Mouse (Mus musculus): Measurements from ENCODE around the gene Usp7. TPM values are rescaled to one million over a fixed set of nuclear protein-coding genes. Genes with fewer than 3 reads are reported as not detected.

The Usp7 gene
- 29.6 and 42.3 TPM in 2 replicates for polyA plus RNA-seq (2015; fragmentation: Nextera tagmentation; extraction: Ambion mirVana)

GRCm38 (mm10) chr16:8791949-8792557, at the start of gene Usp7:
Usp7 (minus strand) TSS chr16:8792308.
- Histone ChIP-seq H3K4me1 (peaks cover 2% of the 10 kb centered on the region; the same call in 1 of the 2 replicates), H3K9me3 (replicated peaks) (no peaks in the 10 kb centered on the region), H3K4me2 (no peak within 1 kb of the TSS), H3K27me3 (no peaks in the 10 kb centered on the region), H3K4me3 (no peak within 1 kb of the TSS), H3K9ac (no peak within 1 kb of the TSS), H3K27ac (no peak within 1 kb of the TSS), H3K36me3 (ENCODE audit: poor library complexity, severe bottlenecking) (no peaks in the 10 kb centered on the region)
- 94% methylated on average over 20 of the region's 20 CpGs for WGBS
- ATAC-seq = no peak

DNA sequence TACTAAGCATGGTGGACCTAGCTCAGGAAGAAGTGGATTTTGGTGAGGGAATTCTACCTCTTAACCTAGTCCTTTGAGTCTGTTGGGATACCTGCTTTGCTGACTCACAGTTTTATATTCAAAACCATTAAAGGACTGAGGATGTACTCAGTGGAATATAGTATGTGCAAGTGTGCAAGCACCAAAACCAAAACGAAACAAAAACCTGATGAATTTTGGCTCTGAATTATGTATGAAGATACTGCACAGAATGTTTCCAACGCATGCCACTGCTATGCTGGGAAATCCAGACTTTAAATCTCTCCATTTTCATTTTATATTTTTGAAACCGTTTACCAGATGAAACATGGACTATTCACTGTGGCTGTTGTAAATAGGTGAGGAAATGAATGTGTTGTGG, 48.4 kb upstream of the Usp7 start:
- Histone ChIP-seq H3K9me3 (replicated peaks) (no peaks in the 10 kb centered on the region), H3K27ac (no peak overlapping the region), H3K27me3 (no peaks in the 10 kb centered on the region), H3K4me1 (peaks cover 2% of the 10 kb centered on the region), H3K36me3 (ENCODE audit: poor library complexity, severe bottlenecking) (peaks cover 53% of the 10 kb centered on the region), H3K4me2 (no peak overlapping the region), H3K9ac (no peak overlapping the region), H3K4me3 (no peak overlapping the region)
- WGBS = 95% methylated on average over 3 of the region's 3 CpGs
- ATAC-seq = no peak

GRCm38 (mm10) chr16:8838921-8839320, 46.8 kb upstream of the Usp7 start:
- Histone ChIP-seq H3K4me3 (no peak overlapping the region), H3K27ac (no peak overlapping the region), H3K4me1 (peaks cover 15% of the 10 kb centered on the region), H3K4me2 (no peak overlapping the region), H3K36me3 (ENCODE audit: poor library complexity, severe bottlenecking) (peaks cover 61% of the 10 kb centered on the region), H3K9me3 (replicated peaks) (no peaks in the 10 kb centered on the region), H3K9ac (no peak overlapping the region), H3K27me3 (no peaks in the 10 kb centered on the region)
- no peak for ATAC-seq

GRCm38 (mm10) chr16:8837595-8837994, 45.5 kb upstream of the Usp7 start:
- Histone ChIP-seq H3K9ac (no peak overlapping the region), H3K4me3 (no peak overlapping the region), H3K36me3 (ENCODE audit: poor library complexity, severe bottlenecking) (peaks cover 61% of the 10 kb centered on the region), H3K27me3 (no peaks in the 10 kb centered on the region), H3K27ac (no peak overlapping the region), H3K4me1 (peaks cover 27% of the 10 kb centered on the region), H3K4me2 (no peak overlapping the region), H3K9me3 (replicated peaks) (no peaks in the 10 kb centered on the region)
- WGBS = 96% methylated on average over 1 of the region's 1 CpGs
- no peak for ATAC-seq

- no peak for ATAC-seq
These were observed 44.8 kb upstream of the Usp7 start for GRCm38 (mm10) chr16:8836876-8837275.

GRCm38 (mm10) chr16:8831241-8831640, 39.1 kb upstream of the Usp7 start:
- peak overlapping the region; percentile 98 for H3K9ac ChIP-seq
- peaks cover 31% of the 10 kb centered on the region for H3K36me3 ChIP-seq (ENCODE audit: poor library complexity, severe bottlenecking)
- H3K9me3 ChIP-seq (replicated peaks) = no peaks in the 10 kb centered on the region
- no peak for ATAC-seq
- peak overlapping the region; percentile 95 for H3K4me2 ChIP-seq
- H3K27ac ChIP-seq = peak overlapping the region; percentile 98
- no peaks in the 10 kb centered on the region for H3K27me3 ChIP-seq
- H3K4me1 ChIP-seq = peaks cover 40% of the 10 kb centered on the region
- 2% methylated on average over 12 of the region's 12 CpGs for WGBS
- H3K4me3 ChIP-seq = peak overlapping the region; percentile 94

More at GRCm38 (mm10) chr16:8836876-8837275, 44.8 kb upstream of the Usp7 start:
- Histone ChIP-seq H3K27me3 (no peaks in the 10 kb centered on the region), H3K27ac (no peak overlapping the region), H3K4me1 (peaks cover 35% of the 10 kb centered on the region), H3K9ac (no peak overlapping the region), H3K4me3 (no peak overlapping the region), H3K36me3 (ENCODE audit: poor library complexity, severe bottlenecking) (peaks cover 63% of the 10 kb centered on the region), H3K4me2 (no peak overlapping the region), H3K9me3 (replicated peaks) (no peaks in the 10 kb centered on the region)
- 97% methylated on average over 1 of the region's 1 CpGs for WGBS

- ATAC-seq = peak; percentile 9
- peak overlapping the region; percentile 98 for H3K9ac ChIP-seq
- under 1% methylated on average over 66 of the region's 74 CpGs for WGBS
- H3K4me3 ChIP-seq = peak overlapping the region; percentile 94
- peaks cover 39% of the 10 kb centered on the region for H3K4me1 ChIP-seq
- peaks cover 29% of the 10 kb centered on the region for H3K36me3 ChIP-seq (ENCODE audit: poor library complexity, severe bottlenecking)
- H3K27ac ChIP-seq = peak overlapping the region; percentile 98
- H3K4me2 ChIP-seq = peak overlapping the region; percentile 95
- no peaks in the 10 kb centered on the region for H3K9me3 ChIP-seq (replicated peaks)
- no peaks in the 10 kb centered on the region for H3K27me3 ChIP-seq
These were observed 38.5 kb upstream of the Usp7 start for GRCm38 (mm10) chr16:8830431-8831211.

GRCm38 (mm10) chr16:8829564-8830359, 37.7 kb upstream of the Usp7 start, which contains the start of gene 1810013L24Rik:
1810013L24Rik (plus strand) TSS chr16:8830100.
- WGBS = under 1% methylated on average over 64 of the region's 80 CpGs
- H3K4me2 ChIP-seq = peak within 1 kb of the TSS; percentile 95
- peak within 1 kb of the TSS; percentile 98 for H3K27ac ChIP-seq
- H3K27me3 ChIP-seq = no peaks in the 10 kb centered on the region
- peaks cover 21% of the 10 kb centered on the region for H3K36me3 ChIP-seq (ENCODE audit: poor library complexity, severe bottlenecking)
- H3K4me1 ChIP-seq = peaks cover 30% of the 10 kb centered on the region
- peak; percentile 96 for ATAC-seq
- peak within 1 kb of the TSS; percentile 94 for H3K4me3 ChIP-seq
- H3K9me3 ChIP-seq (replicated peaks) = no peaks in the 10 kb centered on the region
- H3K9ac ChIP-seq = peak within 1 kb of the TSS; percentile 98

DNA sequence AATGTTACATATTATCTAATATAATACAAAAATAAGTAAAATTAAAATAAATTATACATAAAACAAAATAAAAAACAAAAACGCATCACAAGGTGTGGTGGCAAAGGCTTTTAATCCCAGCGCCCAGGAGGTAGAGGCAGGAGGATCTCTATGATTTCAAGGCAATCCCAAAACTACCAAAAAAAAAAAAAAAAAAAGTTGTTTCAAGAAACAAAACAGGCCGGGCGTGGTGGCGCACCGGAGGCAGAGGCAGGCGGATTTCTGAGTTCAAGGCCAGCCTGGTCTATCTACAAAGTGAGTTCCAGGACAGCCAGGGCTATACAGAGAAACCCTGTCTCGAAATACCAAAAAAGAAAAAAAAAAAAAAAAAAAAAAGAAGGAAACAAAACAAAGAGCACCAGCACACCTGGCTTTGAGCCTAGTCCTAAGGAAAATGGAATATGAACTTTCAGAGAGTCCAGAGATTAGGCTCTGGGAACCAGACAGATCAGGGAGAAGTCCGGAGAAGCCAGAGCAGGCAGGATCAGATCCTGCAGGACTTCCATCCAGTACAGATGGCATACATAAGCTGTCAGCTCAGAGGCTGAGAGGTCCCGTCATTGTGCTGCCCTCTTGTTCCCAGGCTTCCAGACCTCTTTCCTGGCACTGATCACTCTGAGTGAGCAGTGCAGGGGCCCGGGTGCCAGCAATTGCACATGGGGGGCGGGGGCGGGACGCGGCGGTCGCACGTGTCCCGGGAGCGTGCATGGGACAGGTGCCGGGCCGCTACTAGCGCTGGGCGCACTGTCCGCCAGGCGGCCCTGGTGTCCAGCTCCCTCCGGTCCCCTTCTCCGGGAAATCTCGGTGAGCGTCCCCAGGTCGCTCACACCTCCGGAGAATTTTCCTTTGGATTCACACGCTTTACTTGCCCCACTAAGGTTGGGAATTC, 36.8 kb upstream of the Usp7 start:
- Histone ChIP-seq H3K4me1 (peaks cover 25% of the 10 kb centered on the region), H3K9ac (peak overlapping the region; percentile 71), H3K36me3 (ENCODE audit: poor library complexity, severe bottlenecking) (peaks cover 15% of the 10 kb centered on the region), H3K27me3 (no peaks in the 10 kb centered on the region), H3K9me3 (replicated peaks) (no peaks in the 10 kb centered on the region), H3K4me3 (peak overlapping the region; percentile 94), H3K4me2 (peak overlapping the region; percentile 89), H3K27ac (peak overlapping the region; percentile 92)
- 11% methylated on average over 33 of the region's 33 CpGs for WGBS
- ATAC-seq = peak; percentile 50

DNA sequence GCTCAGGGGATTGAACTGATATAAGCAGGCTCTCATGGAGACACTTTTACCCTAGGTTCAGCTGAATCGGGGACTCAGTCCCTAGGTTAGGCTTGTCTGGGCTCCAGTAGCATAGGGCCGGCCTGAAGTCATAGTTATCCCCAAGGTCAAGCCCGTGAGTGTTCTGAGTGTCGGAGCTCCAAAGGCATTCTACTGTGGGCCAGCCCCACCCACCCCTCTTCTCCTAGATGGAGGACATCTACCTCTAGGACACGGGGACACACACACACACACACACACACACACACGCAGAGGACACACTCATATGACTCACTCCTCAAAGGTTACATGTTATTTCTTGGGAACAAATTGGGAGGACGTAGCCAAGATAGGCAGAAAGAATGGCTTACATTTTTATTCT, 35.3 kb upstream of the Usp7 start:
- Histone ChIP-seq H3K27ac (no peak overlapping the region), H3K4me2 (no peak overlapping the region), H3K9me3 (replicated peaks) (no peaks in the 10 kb centered on the region), H3K36me3 (ENCODE audit: poor library complexity, severe bottlenecking) (peaks cover 1% of the 10 kb centered on the region), H3K27me3 (no peaks in the 10 kb centered on the region), H3K4me3 (no peak overlapping the region), H3K4me1 (peaks cover 11% of the 10 kb centered on the region), H3K9ac (no peak overlapping the region)
- 91% methylated on average over 7 of the region's 7 CpGs for WGBS
- no peak for ATAC-seq

DNA sequence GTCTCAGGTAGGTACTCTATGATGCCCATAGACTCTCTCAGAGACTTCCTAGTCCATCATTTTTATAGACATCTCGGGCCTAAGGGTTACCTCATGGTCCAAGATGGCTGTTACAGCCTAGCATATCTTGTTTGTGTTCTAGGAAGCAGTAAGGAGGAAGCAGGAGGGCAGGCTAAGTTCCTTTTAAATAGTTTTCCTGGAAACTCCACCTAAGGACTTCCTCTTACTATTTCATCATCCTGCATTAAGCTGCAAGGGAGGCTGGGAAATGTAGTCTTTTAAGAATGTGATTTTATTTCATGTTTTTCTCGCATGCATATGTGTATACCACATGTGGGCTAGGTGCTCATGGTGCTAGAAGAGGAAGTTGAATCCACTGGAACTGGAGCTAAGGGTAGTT, 31.6 kb upstream of the Usp7 start:
- Histone ChIP-seq H3K4me1 (no peaks in the 10 kb centered on the region), H3K9ac (no peak overlapping the region), H3K27me3 (no peaks in the 10 kb centered on the region), H3K9me3 (replicated peaks) (no peaks in the 10 kb centered on the region), H3K36me3 (ENCODE audit: poor library complexity, severe bottlenecking) (no peaks in the 10 kb centered on the region), H3K4me3 (no peak overlapping the region), H3K27ac (no peak overlapping the region), H3K4me2 (no peak overlapping the region)
- WGBS = 76% methylated on average over 2 of the region's 2 CpGs
- no peak for ATAC-seq

All from forebrain, embryonic 13.5 days (tissue).